Mouse (Mus musculus) forebrain, embryonic 11.5 days (tissue): ENCODE measurements around the gene Grb10. TPM values are rescaled to one million over a fixed set of nuclear protein-coding genes. Genes with fewer than 3 reads are reported as not detected.

Experiments used
- ATAC-seq: fragments of 200-750 bp; cut with Nextera tagmentation; replicated peaks from 2 replicates; pipeline ENCODE4 v1.8.0; 2017; ENCODE audit warnings: moderate TSS enrichment; ENCODE audit not compliant: low FRiP score
- DNase-seq: peaks from one replicate; pipeline ENCODE4 v3.0.0-alpha.2; 2017; ENCODE audit warnings: low spot score
- H3K27ac ChIP-seq: fragments of 300-500 bp; sonication (generic); 2 replicates; pipeline ENCODE4 v1.5.1; 2014; ENCODE audit warnings: low read depth, low read length
- H3K27me3 ChIP-seq: fragments of 300-500 bp; sonication (generic); 2 replicates; pipeline ENCODE4 v1.6.1; 2014; ENCODE audit warnings: mild to moderate bottlenecking, low read length, mixed read lengths; ENCODE audit not compliant: control insufficient read depth, insufficient read depth
- H3K36me3 ChIP-seq: fragments of 300-500 bp; sonication (generic); 2 replicates; pipeline ENCODE4 v1.6.1; 2014; ENCODE audit warnings: mild to moderate bottlenecking, low read length, moderate library complexity, mixed read lengths; ENCODE audit not compliant: control insufficient read depth, insufficient read depth
- H3K4me1 ChIP-seq: fragments of 300-500 bp; sonication (generic); replicated peaks from 2 replicates; pipeline ENCODE4 v1.6.1; 2014; ENCODE audit warnings: low read length, mixed read lengths; ENCODE audit not compliant: control insufficient read depth, insufficient read depth
- H3K4me2 ChIP-seq: fragments of 300-500 bp; sonication (generic); 2 replicates; pipeline ENCODE4 v1.6.1; 2014; ENCODE audit warnings: low read depth, mild to moderate bottlenecking, low read length, moderate library complexity, mixed read lengths; ENCODE audit not compliant: severe bottlenecking
- H3K4me3 ChIP-seq: fragments of 300-500 bp; sonication (generic); 2 replicates; pipeline ENCODE4 v1.5.1; 2014; ENCODE audit warnings: low read depth, low read length
- H3K9ac ChIP-seq: fragments of 300-500 bp; sonication (generic); 2 replicates; pipeline ENCODE4 v1.6.1; 2014; ENCODE audit warnings: low read length
- H3K9me3 ChIP-seq: fragments of 300-500 bp; sonication (generic); 2 replicates; pipeline ENCODE4 v1.6.1; 2016; ENCODE audit warnings: low read length, mixed read lengths; ENCODE audit not compliant: control insufficient read depth
- WGBS: fragments of 180-500 bp; shearing (Covaris S2); extraction: QIAGEN DNeasy Blood & Tissue Kit; methylation state at CpG from one replicate; pipeline ENCODE4 v1.1.7; 2014; 5-methylcytosine and 5-hydroxymethylcytosine counted together
- polyA plus RNA-seq: library from polyadenylated mRNA; unstranded; fragments of >200 nt; fragmentation: Nextera tagmentation; extraction: Ambion mirVana; gene quantifications from 2 replicates; pipeline ENCODE4 v1.2.1, GENCODE M21; 2014

The Grb10 gene
- polyA plus RNA-seq, 1 experiment from 2014 or later = 158 TPM

DNA sequence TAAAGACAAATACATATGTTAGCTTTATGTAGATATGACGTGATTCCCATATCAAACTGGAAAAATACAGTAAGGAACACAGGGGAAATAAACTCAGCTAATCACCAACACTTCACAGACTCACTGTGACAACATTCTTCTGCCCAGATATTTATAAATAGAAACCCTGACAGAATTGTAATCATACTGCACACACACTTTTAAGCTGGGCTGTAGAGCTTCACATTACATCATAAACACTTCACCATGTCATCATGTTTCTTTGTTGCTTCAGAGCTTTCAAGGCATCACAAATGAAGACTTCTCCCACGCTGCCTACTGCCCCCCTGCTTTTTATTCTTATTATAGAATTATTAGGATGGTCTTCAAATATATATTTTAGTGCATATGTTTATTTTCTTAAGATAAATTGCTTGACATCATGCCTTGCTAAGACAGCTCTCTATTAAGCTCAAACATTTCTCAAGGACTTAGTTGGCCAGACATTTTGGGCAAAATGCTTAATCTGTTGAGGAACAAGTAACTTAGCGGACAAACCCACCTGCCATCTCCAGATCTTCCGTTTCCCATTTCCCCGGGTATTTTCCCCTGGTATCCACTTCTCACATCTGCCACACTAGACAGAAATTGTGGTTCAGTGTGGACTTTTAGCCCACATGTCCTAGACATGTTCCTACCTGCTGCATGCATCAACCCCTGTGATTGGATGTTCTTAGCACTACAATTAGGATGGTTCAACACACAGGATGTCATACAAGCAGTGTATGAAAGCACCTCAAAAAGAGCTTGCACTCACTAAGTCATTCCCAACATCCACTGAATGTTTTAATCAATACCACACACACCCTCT is 81.0 kb downstream of the Grb10 start:
- DNase-seq = no peak
- Histone ChIP-seq H3K36me3 (no peaks in the 10 kb centered on the region; the same call in 1 of the 2 replicates), H3K4me3 (no peak overlapping the region), H3K27ac (no peak overlapping the region), H3K9me3 (no peaks in the 10 kb centered on the region), H3K27me3 (no peaks in the 10 kb centered on the region), H3K4me2 (no peak overlapping the region), H3K4me1 (no peaks in the 10 kb centered on the region), H3K9ac (no peak overlapping the region)
- no peak for ATAC-seq
- WGBS = 91% methylated on average over 5 of the region's 5 CpGs

DNA sequence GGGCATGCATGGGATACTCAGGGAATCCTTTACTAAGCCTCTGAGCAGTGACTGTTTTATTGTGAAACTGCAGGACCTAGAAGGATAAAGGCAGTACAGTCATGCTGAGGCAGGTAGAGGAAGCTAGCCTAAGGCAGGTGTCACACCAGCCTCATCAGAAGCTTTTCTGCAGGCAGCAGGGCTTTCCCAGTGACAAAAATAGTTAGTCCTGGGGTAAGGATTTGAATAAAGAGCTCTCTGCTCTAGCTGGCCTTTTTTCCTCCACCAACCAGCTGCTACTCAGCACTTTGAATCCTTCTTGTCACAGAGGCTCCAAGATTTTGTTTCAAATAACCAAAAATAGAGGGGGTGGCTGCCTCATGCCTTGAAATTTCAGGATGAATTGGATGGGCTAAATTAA is 82.7 kb downstream of the Grb10 start:
- no peaks in the 10 kb centered on the region for H3K27me3 ChIP-seq
- no peak overlapping the region for H3K9ac ChIP-seq
- no peak overlapping the region for H3K4me2 ChIP-seq
- no peaks in the 10 kb centered on the region for H3K9me3 ChIP-seq
- H3K36me3 ChIP-seq = no peaks in the 10 kb centered on the region; the same call in 1 of the 2 replicates
- ATAC-seq = no peak
- no peak overlapping the region for H3K4me3 ChIP-seq
- no peaks in the 10 kb centered on the region for H3K4me1 ChIP-seq
- DNase-seq = no peak
- no peak overlapping the region for H3K27ac ChIP-seq

DNA sequence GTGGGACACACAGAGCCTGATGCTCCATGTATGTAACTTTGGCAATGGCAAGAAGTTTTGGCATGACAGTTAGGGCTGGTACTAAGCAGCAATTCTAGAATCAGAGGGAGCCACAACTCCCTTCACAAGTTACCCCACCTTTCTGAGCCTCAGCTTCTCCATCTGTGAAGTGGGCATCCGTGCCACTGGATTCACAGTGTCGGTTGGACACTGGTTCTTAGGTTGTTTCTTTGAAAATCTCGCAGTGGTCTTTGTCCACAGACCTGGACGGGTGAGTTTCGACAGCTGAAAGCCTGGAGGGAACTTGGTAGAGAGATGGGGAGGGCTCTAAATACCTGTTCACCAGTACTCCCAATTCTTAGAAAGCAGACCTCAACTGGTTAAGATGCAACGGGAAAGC is 83.9 kb downstream of the Grb10 start:
- Histone ChIP-seq H3K4me1 (no peaks in the 10 kb centered on the region), H3K27ac (no peak overlapping the region), H3K4me2 (no peak overlapping the region), H3K9ac (no peak overlapping the region), H3K27me3 (no peaks in the 10 kb centered on the region), H3K9me3 (no peaks in the 10 kb centered on the region), H3K36me3 (no peaks in the 10 kb centered on the region; the same call in 1 of the 2 replicates), H3K4me3 (no peak overlapping the region)
- DNase-seq (no peak), ATAC-seq (no peak)
- 89% methylated on average over 6 of the region's 6 CpGs for WGBS

DNA sequence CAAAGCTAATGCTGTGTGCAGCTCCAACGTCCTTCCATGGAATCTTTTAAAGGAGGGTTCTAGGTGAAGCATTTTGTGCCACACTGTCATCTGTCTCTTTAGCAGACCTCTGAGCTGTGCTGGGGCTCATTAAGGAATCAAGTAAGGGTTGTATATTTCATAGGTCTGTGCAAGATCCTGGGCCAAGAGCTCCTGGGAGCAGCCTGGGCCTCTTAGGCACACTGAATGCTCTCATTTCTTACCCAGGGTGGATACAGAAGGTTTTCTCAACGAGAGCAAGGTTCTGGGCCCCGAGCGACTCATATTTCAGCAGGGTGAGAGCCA is 84.4 kb downstream of the Grb10 start:
- WGBS = 91% methylated on average over 4 of the region's 4 CpGs
- no peak overlapping the region for H3K9ac ChIP-seq

DNA sequence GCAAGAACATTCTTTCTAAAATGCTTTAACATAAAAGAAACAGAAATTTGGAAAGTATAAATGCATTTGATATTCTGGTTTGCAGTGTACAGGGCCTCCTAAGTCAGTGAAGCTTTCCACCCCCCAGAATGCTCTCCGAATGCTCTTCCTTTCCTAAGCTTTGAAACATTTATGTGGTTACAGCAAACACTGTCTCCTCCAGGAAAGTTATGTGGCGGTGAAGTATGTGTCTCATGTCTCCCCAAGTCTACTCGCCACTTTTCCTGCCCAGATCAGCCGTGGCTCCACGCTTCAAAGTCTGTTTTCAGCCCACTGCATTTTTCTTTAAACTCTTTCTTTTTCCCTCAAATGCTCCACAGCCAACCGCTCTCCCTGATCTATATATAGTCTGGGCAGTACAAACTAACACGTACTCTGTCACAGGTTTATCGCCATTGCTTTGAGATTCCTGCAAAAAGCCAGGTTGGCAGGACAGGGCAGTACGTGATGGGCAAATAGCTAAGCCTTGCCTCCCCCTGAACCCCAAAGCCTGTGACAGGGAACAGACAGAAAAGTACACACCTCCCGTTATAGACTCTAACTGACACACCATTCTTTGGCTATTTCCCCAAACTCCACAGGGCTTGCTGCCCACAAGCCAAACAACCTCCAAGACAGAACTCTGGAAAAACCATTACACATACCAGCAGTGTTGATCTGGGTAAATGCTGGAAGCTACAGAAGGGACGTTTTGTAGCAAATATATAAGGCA is 84.9 kb downstream of the Grb10 start:
- Histone ChIP-seq H3K36me3 (no peaks in the 10 kb centered on the region; the same call in 1 of the 2 replicates), H3K9ac (no peak overlapping the region), H3K27ac (no peak overlapping the region), H3K4me2 (no peak overlapping the region), H3K4me3 (no peak overlapping the region), H3K4me1 (peaks cover 5% of the 10 kb centered on the region; the same call in 1 of the 2 replicates), H3K27me3 (no peaks in the 10 kb centered on the region), H3K9me3 (no peaks in the 10 kb centered on the region)
- no peak for ATAC-seq
- DNase-seq = no peak
- WGBS = 92% methylated on average over 11 of the region's 11 CpGs

More for the DNA sequence above, 84.4 kb downstream of the Grb10 start:
- ATAC-seq (no peak), DNase-seq (no peak)
- Histone ChIP-seq H3K27me3 (no peaks in the 10 kb centered on the region), H3K4me2 (no peak overlapping the region), H3K4me1 (peaks cover 2% of the 10 kb centered on the region; the same call in 1 of the 2 replicates), H3K4me3 (no peak overlapping the region), H3K9me3 (no peaks in the 10 kb centered on the region), H3K36me3 (no peaks in the 10 kb centered on the region; the same call in 1 of the 2 replicates), H3K27ac (no peak overlapping the region)

DNA sequence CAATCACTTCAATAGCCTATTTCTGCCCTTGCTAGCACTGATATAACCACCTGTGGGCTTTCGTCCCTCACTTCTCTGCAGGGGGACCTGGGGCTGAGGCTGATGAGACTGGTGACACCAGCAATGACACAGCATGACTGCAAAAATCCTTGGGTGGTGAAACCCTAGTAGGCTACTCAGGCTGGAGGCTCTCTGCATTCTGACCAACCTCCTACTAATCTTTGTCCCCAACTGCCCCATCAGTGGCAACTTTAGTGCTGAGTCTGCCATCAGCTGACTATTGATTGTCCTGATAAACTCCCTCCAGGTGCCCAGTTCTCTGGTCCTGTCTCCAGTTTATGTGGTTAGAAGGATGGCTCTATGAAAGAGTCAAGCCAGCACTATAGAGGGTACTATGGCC is 85.9 kb downstream of the Grb10 start:
- no peaks in the 10 kb centered on the region for H3K9me3 ChIP-seq
- WGBS = 93% methylated on average over 1 of the region's 1 CpGs
- no peak overlapping the region for H3K4me3 ChIP-seq
- no peaks in the 10 kb centered on the region; the same call in 1 of the 2 replicates for H3K36me3 ChIP-seq
- no peak for DNase-seq
- no peak overlapping the region for H3K27ac ChIP-seq
- H3K9ac ChIP-seq = no peak overlapping the region
- H3K4me1 ChIP-seq = peaks cover 5% of the 10 kb centered on the region; the same call in 1 of the 2 replicates
- no peak overlapping the region for H3K4me2 ChIP-seq
- ATAC-seq = no peak
- H3K27me3 ChIP-seq = no peaks in the 10 kb centered on the region

DNA sequence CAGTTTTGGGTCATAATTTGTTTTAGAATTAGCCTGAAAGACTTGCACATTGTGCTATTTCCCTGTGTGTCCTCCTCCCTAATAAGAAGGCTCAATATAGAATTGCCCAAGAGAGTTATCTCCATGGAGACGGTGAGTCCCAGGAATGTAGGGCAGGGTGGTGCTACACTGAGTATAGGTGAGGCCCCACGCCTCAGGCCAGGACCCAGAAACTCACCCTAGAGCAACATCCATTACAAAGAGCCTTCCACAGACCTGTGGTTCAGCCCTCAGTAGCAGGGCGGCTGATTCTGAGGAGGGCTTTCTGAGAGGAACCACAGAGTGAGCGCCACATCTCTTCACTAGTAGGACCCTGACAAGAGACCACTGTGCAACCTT is 89.5 kb downstream of the Grb10 start:
- Histone ChIP-seq H3K4me2 (no peak overlapping the region), H3K36me3 (no peaks in the 10 kb centered on the region; the same call in 1 of the 2 replicates), H3K4me3 (no peak overlapping the region), H3K9ac (no peak overlapping the region), H3K27ac (no peak overlapping the region), H3K27me3 (no peaks in the 10 kb centered on the region), H3K9me3 (no peaks in the 10 kb centered on the region), H3K4me1 (peaks cover 5% of the 10 kb centered on the region; the same call in 1 of the 2 replicates)
- peak; percentile 45 for ATAC-seq
- no peak for DNase-seq
- WGBS = 56% methylated on average over 4 of the region's 4 CpGs

DNA sequence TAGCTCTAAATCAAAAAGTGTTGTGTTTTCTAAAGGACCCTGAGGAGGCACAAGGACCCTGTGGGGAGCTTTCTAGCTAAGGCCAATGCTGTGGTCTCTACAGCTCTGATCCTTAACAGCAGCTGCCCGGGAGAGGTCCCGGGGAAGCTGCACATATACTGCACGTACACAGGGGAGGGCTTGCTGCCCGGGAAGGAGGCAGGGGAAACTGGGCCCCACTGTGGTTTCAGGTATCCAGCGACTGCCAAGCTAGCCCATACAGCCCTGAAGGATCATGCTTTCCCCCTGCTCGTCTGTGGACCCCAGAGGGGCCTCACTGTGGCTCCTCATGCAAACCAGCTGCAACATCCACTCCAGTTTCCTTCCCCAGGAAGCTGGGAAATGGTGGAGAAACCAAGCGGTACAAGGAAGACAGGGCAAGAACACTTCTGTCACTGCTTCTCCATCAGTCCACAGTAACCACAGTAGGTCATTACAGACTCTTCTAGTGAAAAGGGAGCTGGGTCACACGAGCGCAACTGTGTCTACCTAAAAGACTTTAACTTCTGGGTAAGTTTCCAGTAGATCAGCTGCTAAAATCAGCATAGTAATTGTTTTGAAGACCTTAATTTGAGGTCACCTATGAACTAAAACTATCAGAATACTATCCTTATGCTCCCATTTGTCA is 90.0 kb downstream of the Grb10 start:
- no peak; the same call in 1 of the 2 replicates for ATAC-seq
- Histone ChIP-seq H3K4me2 (no peak overlapping the region), H3K9ac (no peak overlapping the region)

More for the DNA sequence above, 90.0 kb downstream of the Grb10 start:
- no peaks in the 10 kb centered on the region; the same call in 1 of the 2 replicates for H3K36me3 ChIP-seq
- no peaks in the 10 kb centered on the region for H3K9me3 ChIP-seq
- no peak for DNase-seq
- no peaks in the 10 kb centered on the region for H3K27me3 ChIP-seq
- H3K27ac ChIP-seq = no peak overlapping the region
- 51% methylated on average over 9 of the region's 9 CpGs for WGBS
- no peak overlapping the region for H3K4me3 ChIP-seq
- peaks cover 5% of the 10 kb centered on the region; the same call in 1 of the 2 replicates for H3K4me1 ChIP-seq
